Mouse (Mus musculus) layer of hippocampus, adult 11-12 months (tissue): ENCODE results near the gene Csf2rb.
"Not testable (repeated sequence)": the region's sequence is repeated elsewhere in the genome, so short reads cannot be mapped to it uniquely, and the experiment has no call there.

Experiments used
- DNase-seq: peaks from one replicate; pipeline ENCODE4 v3.0.0; 2022; ENCODE audit warnings: low spot score

The Csf2rb gene

GRCm38 (mm10) chr15:78327753-78328341 lies 2.3 kb downstream of the Csf2rb start:
- not testable (repeated sequence) for DNase-seq

- no peak for DNase-seq
Observed at GRCm38 (mm10) chr15:78328520-78329097, 3.1 kb downstream of the Csf2rb start.

GRCm38 (mm10) chr15:78329972-78330371 lies 4.4 kb downstream of the Csf2rb start:
- DNase-seq: not testable (repeated sequence)

GRCm38 (mm10) chr15:78330706-78331105 lies 5.2 kb downstream of the Csf2rb start:
- no peak for DNase-seq

- no peak for DNase-seq
Observed at GRCm38 (mm10) chr15:78331523-78332340, 6.2 kb downstream of the Csf2rb start.

GRCm38 (mm10) chr15:78332981-78333380 lies 7.4 kb downstream of the Csf2rb start:
- no peak for DNase-seq

GRCm38 (mm10) chr15:78334380-78334779 lies 8.8 kb downstream of the Csf2rb start:
- DNase-seq: no peak

GRCm38 (mm10) chr15:78339627-78340423 lies 14.3 kb downstream of the Csf2rb start:
- peak; percentile 68 for DNase-seq

GRCm38 (mm10) chr15:78340919-78341318 lies 15.4 kb downstream of the Csf2rb start:
- DNase-seq: not testable (repeated sequence)

GRCm38 (mm10) chr15:78343683-78344082 lies 18.1 kb downstream of the Csf2rb start:
- no peak for DNase-seq

GRCm38 (mm10) chr15:78344567-78344966 lies 19.0 kb downstream of the Csf2rb start:
- DNase-seq: no peak

GRCm38 (mm10) chr15:78351586-78352165 lies 26.1 kb downstream of the Csf2rb start:
- no peak for DNase-seq

- peak; percentile 68 for DNase-seq
Observed at GRCm38 (mm10) chr15:78354958-78355357, 29.4 kb downstream of the Csf2rb start.

GRCm38 (mm10) chr15:78355548-78355947 lies 30.0 kb downstream of the Csf2rb start:
- no peak for DNase-seq

GRCm38 (mm10) chr15:78365916-78366315 lies 40.4 kb downstream of the Csf2rb start:
- no peak for DNase-seq

GRCm38 (mm10) chr15:78366875-78367274 lies 41.3 kb downstream of the Csf2rb start:
- no peak for DNase-seq

- no peak for DNase-seq
Observed at GRCm38 (mm10) chr15:78367811-78368210, 42.3 kb downstream of the Csf2rb start.

- peak; percentile 49 for DNase-seq
Observed at GRCm38 (mm10) chr15:78368926-78369346, 43.4 kb downstream of the Csf2rb start.

- peak; percentile 55 for DNase-seq
Observed at GRCm38 (mm10) chr15:78369641-78370040, 44.1 kb downstream of the Csf2rb start.

GRCm38 (mm10) chr15:78372796-78373195 lies 47.2 kb downstream of the Csf2rb start:
- no peak for DNase-seq

- DNase-seq: no peak
Observed at GRCm38 (mm10) chr15:78374204-78374603, 48.7 kb downstream of the Csf2rb start.

GRCm38 (mm10) chr15:78377859-78378258 lies 52.3 kb downstream of the Csf2rb start:
- no peak for DNase-seq
